Mouse (Mus musculus) C2C12 (cell line): Measurements from ENCODE around the gene Ankrd33.

Source experiments
- CEBPB ChIP-seq: IDR thresholded peaks from one replicate; pipeline ENCODE4 v1.6.1; 2011; ENCODE audit warnings: low read depth, mild to moderate bottlenecking, control low read depth, moderate library complexity
- CTCF ChIP-seq: IDR thresholded peaks from one replicate; pipeline ENCODE4 v1.5.1; 2011; ENCODE audit not compliant: control insufficient read depth, insufficient read depth, insufficient read length
- FOSL1 ChIP-seq: IDR thresholded peaks from one replicate; pipeline ENCODE4 v1.8.0; 2011; ENCODE audit warnings: mild to moderate bottlenecking, low read length; ENCODE audit not compliant: poor library complexity, insufficient read depth, severe bottlenecking
- MAX ChIP-seq: IDR thresholded peaks from one replicate; pipeline ENCODE4 v1.6.1; 2011; ENCODE audit warnings: mild to moderate bottlenecking, control low read depth
- MYOD1 ChIP-seq: IDR thresholded peaks from one replicate; pipeline ENCODE4 v1.6.1; 2011; ENCODE audit warnings: low read depth; ENCODE audit not compliant: control insufficient read depth, insufficient read length
- MYOG ChIP-seq: IDR thresholded peaks from one replicate; pipeline ENCODE4 v1.6.1; 2011; ENCODE audit not compliant: control insufficient read depth, insufficient read length; ENCODE audit errors: extremely low read depth
- USF1 ChIP-seq: IDR thresholded peaks from one replicate; pipeline ENCODE4 v1.6.1; 2011; ENCODE audit warnings: low read depth, mild to moderate bottlenecking, control low read depth, moderate library complexity

- TF ChIP-seq CTCF: no peak
- no peak for TF ChIP-seq FOSL1
- TF ChIP-seq USF1: no peak
- TF ChIP-seq CEBPB: no peak
- TF ChIP-seq MAX: no peak
- no peak for TF ChIP-seq MYOD1
- TF ChIP-seq MYOG: no peak
Observed at GRCm38 (mm10) chr15:101092121-101092828, 23.3 kb upstream of the Ankrd33 start.
